Mouse (Mus musculus): ENCODE data around the gene Wipf2.

GRCm38 (mm10) chr11:98933151-98933550 is 69.7 kb downstream of the Wipf2 start:
- TF ChIP-seq GATA1 (IDR thresholded peaks at IDR 0.05; ENCODE audit: low read length), result no peak
- no peak for TF ChIP-seq TAL1 (IDR thresholded peaks at IDR 0.05; ENCODE audit: low read length)
